Comparison of ENCODE assay signal across 8 mouse cellular contexts in the genomic region with DNA sequence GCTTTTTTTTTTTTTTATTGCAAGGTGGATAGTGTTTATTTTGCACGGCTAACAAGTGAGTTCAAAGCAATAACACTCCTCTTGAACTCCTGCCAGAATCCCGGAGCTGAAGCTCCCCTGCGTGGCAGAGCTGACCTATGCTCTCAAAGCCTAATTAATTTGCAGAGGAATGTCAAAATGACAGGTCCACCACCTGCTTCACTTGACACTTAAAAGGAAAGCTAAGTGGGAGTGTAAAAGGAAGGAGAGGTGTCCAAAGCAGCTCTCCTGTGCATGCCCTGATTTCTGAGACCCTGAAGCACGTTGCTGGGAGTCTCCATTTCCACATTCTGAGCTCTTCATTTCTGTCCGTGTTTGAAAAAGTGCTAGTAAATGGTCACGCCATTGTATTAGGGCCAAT.
DNase-seq lines count a peak whose midpoint lies in the region; ATAC-seq lines count a peak whose summit lies in the region.

No protein-coding gene starts in this region.

- peaks cover 3% of the 10 kb centered on the region; the same call in 1 of the 2 replicates for H3K27me3 ChIP-seq in forebrain, embryonic 13.5 days
- H3K27me3 ChIP-seq in midbrain, embryonic 15.5 days (replicated peaks) = no peaks in the 10 kb centered on the region

- no peaks in the 10 kb centered on the region for H3K9me3 ChIP-seq in forebrain, embryonic 13.5 days (replicated peaks)
- no peaks in the 10 kb centered on the region for H3K9me3 ChIP-seq in midbrain, embryonic 15.5 days

- DNase-seq in lung, adult 18-20 months = peak; percentile 10 to 21
- DNase-seq in lung, postnatal 14 days = no peak
- DNase-seq in kidney, postnatal 14 days = peak; percentile 78
- DNase-seq in frontal cortex, adult 2 months (ENCODE audit: extremely low spot score in 1 of 2, low spot score in 1 of 2) = no peak
- no peak for DNase-seq in thymus, adult 18-20 months
- DNase-seq in heart, adult 11 months = no peak

- peaks cover 10% of the 10 kb centered on the region for H3K4me1 ChIP-seq in forebrain, embryonic 13.5 days
- peaks cover 11% of the 10 kb centered on the region for H3K4me1 ChIP-seq in midbrain, embryonic 15.5 days

- WGBS in forebrain, embryonic 13.5 days = 2% methylated on average over 6 of the region's 6 CpGs
- 3% methylated on average over 6 of the region's 6 CpGs for WGBS in midbrain, embryonic 15.5 days

- peak; percentile 62; the same call in 1 of the 2 replicates for ATAC-seq in forebrain, embryonic 13.5 days
- ATAC-seq in midbrain, embryonic 15.5 days (replicated peaks) = peak; percentile 84

- no peaks in the 10 kb centered on the region for H3K36me3 ChIP-seq in forebrain, embryonic 13.5 days (ENCODE audit: poor library complexity, severe bottlenecking)
- H3K36me3 ChIP-seq in midbrain, embryonic 15.5 days (replicated peaks) = no peaks in the 10 kb centered on the region

- H3K4me2 ChIP-seq in forebrain, embryonic 13.5 days = peak overlapping the region; percentile 57
- H3K4me2 ChIP-seq in midbrain, embryonic 15.5 days = peak overlapping the region; percentile 48

- no peak overlapping the region for H3K27ac ChIP-seq in forebrain, embryonic 13.5 days
- H3K27ac ChIP-seq in midbrain, embryonic 15.5 days = no peak overlapping the region

- H3K9ac ChIP-seq in forebrain, embryonic 13.5 days = 0 out of 2 replicates have a peak overlapping the region, but pooled peaks have one; percentile 9
- H3K9ac ChIP-seq in midbrain, embryonic 15.5 days = no peak overlapping the region

- peak overlapping the region; percentile 27 for H3K4me3 ChIP-seq in forebrain, embryonic 13.5 days
- H3K4me3 ChIP-seq in midbrain, embryonic 15.5 days = peak overlapping the region; percentile 29

Comparison
In these comparisons a context has a peak if more than half of its experiments do, and no peak if none do; other contexts are left out.
1. DNase-seq: peak in lung, adult 18-20 months (2 of 2) and kidney, postnatal 14 days (single experiment); none in lung, postnatal 14 days (single experiment), frontal cortex, adult 2 months (0 of 2), thymus, adult 18-20 months (0 of 2) and heart, adult 11 months (single experiment).